Mouse (Mus musculus) embryo, embryonic 11.5 days (tissue): ENCODE results near the gene S100a5.

Source experiments
- DNase-seq: peaks from one replicate; pipeline ENCODE4 v3.0.0-alpha.2; 2012; ENCODE audit warnings: low read depth, low spot score

The S100a5 gene

DNA sequence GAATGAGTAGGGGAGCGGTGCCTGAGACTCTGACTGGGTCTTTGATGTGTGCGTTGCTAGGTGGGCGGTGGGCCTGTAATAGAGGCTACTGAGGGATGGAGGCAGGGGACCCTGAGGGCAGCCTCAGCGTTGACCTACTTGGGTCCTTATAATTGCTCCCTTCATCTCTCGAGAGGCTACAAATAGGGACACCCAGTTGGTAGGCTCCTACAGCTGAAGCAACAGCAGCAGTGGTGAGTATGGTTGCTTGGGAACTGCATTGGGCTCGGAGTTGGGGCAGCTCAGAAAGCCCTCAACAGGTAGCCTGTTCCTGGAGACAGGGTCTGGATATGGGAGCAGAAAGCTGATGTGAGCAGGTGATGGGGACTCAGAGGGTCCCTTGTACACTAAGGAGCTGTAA lies 8.3 kb upstream of the S100a5 start:
- DNase-seq, result no peak

- no peak for DNase-seq
These were observed 7.7 kb upstream of the S100a5 start for GRCm38 (mm10) chr3:90600458-90601195.

GRCm38 (mm10) chr3:90601486-90602110 lies 6.7 kb upstream of the S100a5 start, which contains the start of gene Gm42674:
TSS of gene Gm42674 (plus strand) at chr3:90601904.
- no peak for DNase-seq

DNA sequence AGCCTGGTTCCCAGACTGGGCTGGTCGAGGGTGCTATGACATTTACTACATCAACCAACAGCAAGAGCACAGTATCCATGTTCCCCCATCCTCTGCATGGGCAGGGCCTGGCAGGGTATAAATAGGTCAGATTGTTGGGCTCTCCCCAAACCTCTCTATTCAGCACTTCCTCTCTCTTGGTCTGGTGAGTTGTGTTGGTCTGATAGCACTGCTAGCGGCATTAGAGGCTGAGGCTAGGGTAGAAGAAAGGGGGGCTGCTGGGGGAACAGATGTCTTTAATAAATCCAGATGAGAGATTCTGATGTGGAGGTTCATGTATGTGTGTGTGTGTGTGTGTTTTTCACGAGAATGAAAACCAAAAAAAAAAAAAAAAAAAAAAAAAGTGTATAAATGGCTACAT lies 4.7 kb upstream of the S100a5 start, which contains the start of gene S100a4:
Gene S100a4 (plus strand): TSS at position 149 of the 400 bp plus-strand sequence.
- no peak for DNase-seq

DNA sequence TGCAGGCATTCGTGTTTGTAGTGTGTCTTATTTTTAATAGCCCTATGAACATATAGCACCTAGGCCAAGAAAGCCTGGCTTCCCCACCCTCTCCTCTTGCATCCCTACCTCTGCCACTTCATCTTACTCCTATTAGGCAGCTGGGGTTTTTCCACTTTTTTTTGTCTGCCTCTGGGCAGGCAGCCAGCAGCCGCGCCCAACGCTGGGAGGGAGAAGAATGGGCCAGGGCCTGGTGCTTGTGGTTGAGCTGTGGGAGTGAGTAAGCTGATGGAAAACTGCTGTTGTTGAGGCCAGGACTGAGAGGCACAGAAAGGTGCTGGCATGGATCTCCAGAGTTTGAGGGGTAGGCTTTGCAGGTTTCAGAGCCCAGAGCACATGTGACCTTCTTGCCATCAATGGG lies 3.9 kb upstream of the S100a5 start:
- no peak for DNase-seq

- no peak for DNase-seq
These were observed 3.3 kb upstream of the S100a5 start for GRCm38 (mm10) chr3:90605049-90605448.

DNA sequence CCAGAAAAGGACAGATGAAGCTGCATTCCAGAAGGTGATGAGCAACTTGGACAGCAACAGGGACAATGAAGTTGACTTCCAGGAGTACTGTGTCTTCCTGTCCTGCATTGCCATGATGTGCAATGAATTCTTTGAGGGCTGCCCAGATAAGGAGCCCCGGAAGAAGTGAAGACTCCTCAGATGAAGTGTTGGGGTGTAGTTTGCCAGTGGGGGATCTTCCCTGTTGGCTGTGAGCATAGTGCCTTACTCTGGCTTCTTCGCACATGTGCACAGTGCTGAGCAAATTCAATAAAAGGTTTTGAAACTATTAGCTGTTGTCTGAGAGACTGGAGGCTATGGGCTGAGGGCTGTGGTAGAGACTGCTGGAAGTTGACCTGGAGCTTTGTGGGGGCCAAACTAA lies 2.6 kb upstream of the S100a5 start:
- no peak for DNase-seq

DNA sequence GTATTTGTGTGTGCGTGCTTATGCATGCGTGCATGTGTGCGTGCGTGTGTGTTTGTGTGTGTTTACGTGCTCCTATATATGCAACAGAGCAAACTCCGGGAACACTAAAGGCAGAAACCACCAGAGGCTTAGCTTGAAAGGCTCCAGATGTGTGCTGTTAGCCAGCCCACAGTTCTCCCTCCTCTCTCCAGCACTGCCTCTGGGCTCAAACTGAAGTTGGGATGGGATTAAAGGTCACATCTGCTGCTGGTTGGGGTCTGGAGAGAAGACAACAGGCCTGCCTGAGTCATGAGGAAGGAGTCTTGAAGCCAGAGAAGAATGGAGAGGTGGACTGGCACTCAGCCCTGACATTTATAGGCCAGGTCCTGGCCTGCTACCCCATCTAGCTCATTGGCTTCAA lies 2.1 kb upstream of the S100a5 start:
- DNase-seq, result no peak

DNA sequence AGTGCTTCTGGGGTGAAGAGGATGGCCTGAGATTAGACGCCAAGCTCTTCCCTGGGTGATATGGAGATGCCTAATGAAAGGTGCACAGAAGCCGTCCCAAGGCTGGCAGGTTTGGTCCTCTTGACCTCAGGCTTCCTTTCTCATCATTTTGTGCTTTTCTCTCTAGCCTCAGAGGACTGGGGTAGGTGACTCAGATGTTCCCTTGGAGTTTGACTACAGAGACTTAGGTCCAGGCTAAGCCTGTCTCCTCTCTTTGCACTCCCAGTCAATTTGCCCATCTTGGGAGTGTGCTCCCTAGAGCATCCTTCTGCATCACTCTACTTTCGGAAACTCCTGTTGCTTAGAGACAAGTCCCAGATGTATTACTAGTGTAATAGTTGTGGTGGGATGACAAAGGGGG lies 962 bp upstream of the S100a5 start:
- DNase-seq, result no peak

DNA sequence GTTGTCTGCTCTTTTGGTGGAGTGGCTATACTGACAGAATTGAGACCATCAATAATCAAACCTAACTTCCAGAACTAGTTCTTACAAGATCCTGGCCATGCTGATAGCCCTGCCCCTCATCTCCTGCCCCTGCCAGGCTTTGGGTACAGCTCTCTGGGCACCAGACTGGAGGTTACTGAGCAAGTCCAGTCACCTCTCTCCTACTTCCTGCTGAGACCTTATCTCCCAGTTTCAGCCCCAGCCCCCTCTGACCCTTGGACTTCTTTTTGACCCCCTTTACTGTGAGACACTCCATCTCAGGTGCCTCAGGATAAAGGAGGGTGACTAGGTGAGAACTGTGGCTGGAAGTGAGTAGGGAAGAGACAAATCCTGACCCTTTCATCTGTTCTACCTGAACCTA lies 779 bp downstream of the S100a5 start:
- no peak for DNase-seq

- DNase-seq, result no peak
These were observed 3.2 kb downstream of the S100a5 start for GRCm38 (mm10) chr3:90611494-90611893.

DNA sequence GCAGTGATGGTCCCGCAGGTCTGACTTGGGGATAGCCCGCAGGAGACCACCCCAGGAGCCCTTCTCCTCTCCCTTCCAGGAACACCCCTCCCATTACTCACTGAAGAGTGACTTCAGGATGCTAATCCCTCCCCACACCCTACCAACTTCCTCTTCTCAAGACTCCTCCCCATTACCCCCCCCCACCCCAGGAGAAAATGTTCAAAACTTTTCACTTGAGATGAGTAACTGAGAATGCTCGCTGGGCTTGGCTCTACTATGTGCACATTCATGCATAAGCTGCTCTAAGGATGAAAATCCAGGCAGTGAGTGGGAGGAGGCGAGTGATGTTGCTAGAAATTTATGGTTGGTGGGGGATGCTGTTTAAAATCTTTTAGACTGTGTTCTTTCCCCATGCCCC lies 3.7 kb downstream of the S100a5 start:
- no peak for DNase-seq

DNA sequence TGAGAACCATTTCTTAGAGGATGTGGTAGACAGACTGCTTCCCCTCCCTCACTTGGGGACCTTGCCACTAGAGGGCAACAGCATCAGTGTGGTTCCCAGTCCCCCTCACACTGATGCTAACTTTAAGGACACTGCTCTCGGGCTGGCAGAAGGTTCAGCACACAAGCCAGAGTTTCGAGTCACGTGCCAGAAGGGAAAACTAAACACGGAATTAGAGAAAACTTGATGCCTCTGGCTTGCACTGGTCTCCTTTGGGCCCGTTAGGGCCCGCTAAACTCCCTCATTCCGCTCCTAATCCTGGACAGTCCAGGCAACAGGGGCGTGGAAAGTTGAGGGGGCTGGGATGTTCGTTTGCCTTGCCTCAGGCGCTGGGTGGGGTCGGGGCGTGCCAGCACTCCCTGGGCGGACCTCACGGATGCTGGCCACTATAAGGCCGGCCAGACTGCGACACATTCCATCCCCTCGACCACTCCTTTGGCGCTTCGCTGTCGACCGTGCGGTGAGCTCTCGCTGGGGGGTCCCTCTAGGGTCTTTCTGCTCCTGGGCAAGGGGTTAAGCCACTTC lies 4.5 kb downstream of the S100a5 start, which contains the start of gene S100a6:
Gene S100a6 (plus strand): TSS at position 155 of the 564 bp plus-strand sequence.
- peak; percentile 43 for DNase-seq

DNA sequence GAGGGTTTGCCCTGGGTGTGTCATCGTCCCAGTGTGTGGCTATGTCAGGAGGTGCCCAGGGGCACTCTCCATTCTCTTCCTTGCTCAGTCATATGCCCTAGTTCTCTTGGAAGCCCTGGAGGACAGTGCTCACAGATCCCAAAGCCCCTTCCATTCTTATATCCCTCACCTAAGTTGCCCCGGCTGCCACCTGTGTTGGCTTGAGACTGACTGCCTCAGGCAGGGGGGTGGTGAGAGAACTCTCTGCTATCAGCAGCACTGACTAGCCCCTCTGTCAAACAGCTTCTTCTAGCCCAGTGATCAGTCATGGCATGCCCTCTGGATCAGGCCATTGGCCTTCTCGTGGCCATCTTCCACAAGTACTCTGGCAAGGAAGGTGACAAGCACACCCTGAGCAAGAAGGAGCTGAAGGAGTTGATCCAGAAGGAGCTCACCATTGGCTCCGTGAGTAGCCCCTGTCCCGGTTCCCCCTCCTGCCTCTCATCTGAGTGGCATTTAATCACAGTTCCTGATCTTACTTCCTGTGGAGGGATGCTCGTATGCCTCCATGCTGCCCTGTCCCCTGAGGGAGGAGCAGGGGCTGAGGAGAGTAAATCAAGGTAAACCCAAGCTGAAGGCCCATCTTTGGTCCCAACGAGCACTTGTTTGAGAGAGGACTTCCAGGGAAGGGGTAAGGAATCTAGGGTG lies 5.3 kb downstream of the S100a5 start:
- no peak for DNase-seq

DNA sequence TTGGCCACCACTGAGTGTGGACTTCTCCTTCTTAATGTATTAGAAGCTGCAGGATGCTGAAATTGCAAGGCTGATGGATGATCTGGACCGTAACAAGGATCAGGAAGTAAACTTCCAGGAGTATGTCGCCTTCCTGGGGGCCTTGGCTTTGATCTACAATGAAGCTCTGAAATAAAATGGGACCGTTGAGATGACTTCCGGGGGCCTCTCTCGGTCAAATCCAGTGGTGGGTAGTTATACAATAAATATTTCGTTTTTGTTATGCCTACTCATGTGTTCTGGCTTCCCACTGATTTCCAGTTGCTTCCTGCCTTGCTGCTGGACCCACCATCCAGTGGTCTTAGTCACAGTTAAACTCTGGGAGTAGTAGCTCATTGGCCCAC lies 5.8 kb downstream of the S100a5 start:
- no peak for DNase-seq

GRCm38 (mm10) chr3:90614611-90615251 lies 6.4 kb downstream of the S100a5 start:
- DNase-seq, result no peak

DNA sequence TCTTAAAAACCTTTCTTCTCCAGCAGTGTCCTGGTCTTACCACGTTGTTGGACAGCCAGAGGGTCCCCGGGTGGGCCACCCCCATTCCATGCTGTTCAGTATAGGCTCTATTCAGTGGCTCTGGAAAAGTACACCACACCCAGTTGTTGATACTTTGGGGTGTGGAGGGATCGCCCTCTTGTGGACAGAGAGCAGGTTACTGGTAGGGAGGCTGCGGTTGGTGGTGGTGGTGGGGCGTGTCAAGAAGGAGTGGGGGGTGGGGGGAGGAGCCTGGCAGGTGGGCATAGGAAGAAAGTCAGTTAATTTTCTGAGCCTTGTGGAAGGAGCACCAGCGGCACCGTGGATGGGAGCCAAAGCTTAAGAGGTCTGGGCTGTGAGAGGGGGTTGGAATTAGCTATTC lies 7.1 kb downstream of the S100a5 start:
- DNase-seq, result peak; percentile 38

GRCm38 (mm10) chr3:90615911-90616310 lies 7.6 kb downstream of the S100a5 start:
- DNase-seq, result no peak

DNA sequence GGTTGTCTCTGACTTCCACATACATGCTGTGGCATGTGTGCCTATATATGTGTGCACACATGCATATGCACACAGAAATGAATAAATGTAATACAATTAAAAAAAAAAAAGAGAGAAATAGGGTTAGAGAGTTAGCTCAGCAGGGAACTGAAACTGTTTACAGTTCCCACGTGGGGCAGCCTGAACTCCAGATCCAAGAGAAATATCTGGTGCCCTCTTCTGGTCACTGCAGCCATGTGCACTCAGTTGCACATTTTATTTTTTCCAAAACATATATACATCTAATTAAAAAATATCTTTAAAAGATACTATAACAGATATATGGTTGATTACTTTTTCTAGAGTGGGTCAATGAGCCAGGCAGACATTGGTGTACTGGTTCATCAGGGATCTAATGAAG lies 9.3 kb downstream of the S100a5 start:
- no peak for DNase-seq

DNA sequence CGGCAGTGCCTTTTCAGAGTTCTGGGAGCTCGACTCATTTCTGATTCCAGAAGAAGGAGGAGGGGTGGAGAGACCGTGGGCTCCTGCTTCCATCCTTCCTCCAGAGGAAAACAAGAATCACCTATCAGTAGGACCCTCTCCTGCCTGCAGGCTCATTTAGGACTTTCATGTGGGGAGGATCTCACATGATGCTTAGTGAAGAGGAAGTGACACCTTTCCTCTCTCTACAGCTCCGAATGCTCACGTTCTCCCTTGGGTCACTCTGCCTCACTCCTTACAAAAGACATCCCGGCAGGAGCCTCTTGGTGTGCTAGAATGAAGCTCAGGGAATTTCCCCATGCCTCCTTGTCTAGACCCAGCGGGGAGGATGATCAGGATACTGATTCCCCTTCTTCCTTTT lies 13.2 kb downstream of the S100a5 start:
- no peak for DNase-seq

- peak; percentile 31 for DNase-seq
These were observed 15.2 kb downstream of the S100a5 start for GRCm38 (mm10) chr3:90623435-90624071.
